Mouse (Mus musculus) midbrain, embryonic 12.5 days (tissue): ENCODE measurements around the gene Armc7. TPM values are rescaled to one million over a fixed set of nuclear protein-coding genes. Genes with fewer than 3 reads are reported as not detected.
"Not testable (repeated sequence)": the region's sequence is repeated elsewhere in the genome, so short reads cannot be mapped to it uniquely, and the experiment has no call there.

Experiments used
- ATAC-seq: fragments of 200-750 bp; cut with Nextera tagmentation; 2 replicates; pipeline ENCODE4 v1.8.0; 2017; ENCODE audit warnings: low read depth, moderate TSS enrichment, moderate library complexity; ENCODE audit not compliant: low FRiP score
- H3K27ac ChIP-seq: fragments of 300-500 bp; sonication (generic); replicated peaks from 2 replicates; pipeline ENCODE4 v1.5.1; 2016; ENCODE audit warnings: mild to moderate bottlenecking
- H3K27me3 ChIP-seq: fragments of 300-500 bp; sonication (generic); 2 replicates; pipeline ENCODE4 v1.6.1; 2016; ENCODE audit warnings: mild to moderate bottlenecking
- H3K36me3 ChIP-seq: fragments of 300-500 bp; sonication (generic); 2 replicates; pipeline ENCODE4 v1.6.1; 2016
- H3K4me1 ChIP-seq: fragments of 300-500 bp; sonication (generic); 2 replicates; pipeline ENCODE4 v1.6.1; 2016
- H3K4me2 ChIP-seq: fragments of 300-500 bp; sonication (generic); replicated peaks from 2 replicates; pipeline ENCODE4 v1.6.1; 2016; ENCODE audit warnings: mild to moderate bottlenecking, moderate library complexity
- H3K4me3 ChIP-seq: fragments of 300-500 bp; sonication (generic); 2 replicates; pipeline ENCODE4 v1.5.1; 2016; ENCODE audit warnings: mild to moderate bottlenecking
- H3K9ac ChIP-seq: fragments of 300-500 bp; sonication (generic); replicated peaks from 2 replicates; pipeline ENCODE4 v1.6.1; 2016; ENCODE audit warnings: mild to moderate bottlenecking, moderate library complexity
- H3K9me3 ChIP-seq: fragments of 300-500 bp; sonication (generic); 2 replicates; pipeline ENCODE4 v1.6.1; 2016; ENCODE audit warnings: mild to moderate bottlenecking
- WGBS: fragments of 180-500 bp; shearing (Covaris S2); methylation state at CpG from one replicate; pipeline ENCODE4 v1.1.7; 2016; 5-methylcytosine and 5-hydroxymethylcytosine counted together
- polyA plus RNA-seq: library from polyadenylated mRNA; unstranded; fragments of >200 nt; fragmentation: Nextera tagmentation; extraction: Ambion mirVana; gene quantifications from 2 replicates; pipeline ENCODE4 v1.2.1, GENCODE M21; 2016

The Armc7 gene
- polyA plus RNA-seq, 1 experiment from 2014 or later, result 10.3 TPM

- no peaks in the 10 kb centered on the region for H3K36me3 ChIP-seq
- 93% methylated on average over 4 of the region's 5 CpGs for WGBS
- no peaks in the 10 kb centered on the region for H3K27me3 ChIP-seq
- no peaks in the 10 kb centered on the region for H3K9me3 ChIP-seq
- H3K4me2 ChIP-seq, result no peak overlapping the region
- no peaks in the 10 kb centered on the region for H3K4me1 ChIP-seq
- H3K9ac ChIP-seq, result no peak overlapping the region
- no peak for ATAC-seq
- H3K27ac ChIP-seq, result no peak overlapping the region
- H3K4me3 ChIP-seq, result no peak overlapping the region
These were observed 19.3 kb upstream of the Armc7 start for GRCm38 (mm10) chr11:115456182-115456581.

- no peak overlapping the region for H3K27ac ChIP-seq
These were observed 18.1 kb upstream of the Armc7 start for GRCm38 (mm10) chr11:115457405-115457804.

GRCm38 (mm10) chr11:115460976-115461375 lies 14.5 kb upstream of the Armc7 start:
- 18% methylated on average over 8 of the region's 8 CpGs for WGBS

More at GRCm38 (mm10) chr11:115457405-115457804, 18.1 kb upstream of the Armc7 start:
- Histone ChIP-seq H3K9me3 (no peaks in the 10 kb centered on the region), H3K27me3 (no peaks in the 10 kb centered on the region; the same call in 1 of the 2 replicates), H3K4me2 (no peak overlapping the region), H3K9ac (no peak overlapping the region), H3K4me1 (no peaks in the 10 kb centered on the region), H3K36me3 (no peaks in the 10 kb centered on the region), H3K4me3 (no peak overlapping the region)
- WGBS, result 42% methylated on average over 6 of the region's 6 CpGs
- no peak for ATAC-seq

GRCm38 (mm10) chr11:115461846-115462242 lies 13.6 kb upstream of the Armc7 start:
- Histone ChIP-seq H3K36me3 (no peaks in the 10 kb centered on the region), H3K4me1 (no peaks in the 10 kb centered on the region), H3K9me3 (no peaks in the 10 kb centered on the region), H3K4me3 (no peak overlapping the region), H3K4me2 (no peak overlapping the region), H3K27me3 (no peaks in the 10 kb centered on the region; the same call in 1 of the 2 replicates), H3K27ac (no peak overlapping the region), H3K9ac (no peak overlapping the region)
- ATAC-seq, result no peak
- 80% methylated on average over 5 of the region's 5 CpGs for WGBS

More at GRCm38 (mm10) chr11:115460976-115461375, 14.5 kb upstream of the Armc7 start:
- no peak overlapping the region for H3K4me2 ChIP-seq
- H3K27ac ChIP-seq, result no peak overlapping the region
- H3K4me1 ChIP-seq, result no peaks in the 10 kb centered on the region
- no peak for ATAC-seq
- H3K4me3 ChIP-seq, result no peak overlapping the region
- no peak overlapping the region for H3K9ac ChIP-seq
- no peaks in the 10 kb centered on the region for H3K36me3 ChIP-seq
- H3K9me3 ChIP-seq, result no peaks in the 10 kb centered on the region
- H3K27me3 ChIP-seq, result no peaks in the 10 kb centered on the region; the same call in 1 of the 2 replicates

- ATAC-seq, result no peak
- WGBS, result 82% methylated on average over 16 of the region's 16 CpGs
- Histone ChIP-seq H3K36me3 (no peaks in the 10 kb centered on the region), H3K4me3 (no peak within 1 kb of the TSS), H3K4me2 (no peak within 1 kb of the TSS), H3K9ac (no peak within 1 kb of the TSS), H3K27me3 (no peaks in the 10 kb centered on the region; the same call in 1 of the 2 replicates), H3K27ac (no peak within 1 kb of the TSS), H3K9me3 (no peaks in the 10 kb centered on the region), H3K4me1 (no peaks in the 10 kb centered on the region; the same call in 1 of the 2 replicates)
These were observed 13.1 kb upstream of the Armc7 start, which contains the start of gene Slc16a5 for GRCm38 (mm10) chr11:115462243-115462891. Gene Slc16a5, plus strand, starts transcription at chr11:115462474.

GRCm38 (mm10) chr11:115463397-115463796 lies 12.1 kb upstream of the Armc7 start:
- no peak overlapping the region for H3K4me2 ChIP-seq
- H3K27ac ChIP-seq, result no peak overlapping the region
- no peaks in the 10 kb centered on the region for H3K36me3 ChIP-seq
- no peak overlapping the region for H3K9ac ChIP-seq
- no peaks in the 10 kb centered on the region; the same call in 1 of the 2 replicates for H3K4me1 ChIP-seq
- H3K4me3 ChIP-seq, result no peak overlapping the region
- no peak for ATAC-seq
- WGBS, result 77% methylated on average over 11 of the region's 11 CpGs
- no peaks in the 10 kb centered on the region; the same call in 1 of the 2 replicates for H3K27me3 ChIP-seq
- H3K9me3 ChIP-seq, result no peaks in the 10 kb centered on the region

DNA sequence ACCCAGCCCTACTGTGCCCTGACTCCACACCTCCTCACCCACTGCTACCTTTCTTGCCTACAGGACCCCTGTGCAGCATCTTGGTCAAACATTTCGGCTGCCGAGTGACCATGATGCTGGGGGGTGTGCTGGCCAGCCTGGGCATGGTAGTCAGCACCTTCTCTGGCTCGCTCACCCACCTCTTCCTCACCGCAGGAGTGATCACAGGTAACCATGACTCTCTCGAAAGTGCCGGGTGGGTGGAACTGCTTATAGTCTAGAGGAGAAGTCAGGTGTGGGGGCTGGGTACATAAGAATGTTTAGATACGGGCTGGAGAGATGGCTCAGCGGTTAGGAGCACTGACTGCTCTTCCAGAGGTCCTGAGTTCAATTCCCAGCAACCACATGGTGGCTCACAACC lies 10.6 kb upstream of the Armc7 start:
- no peaks in the 10 kb centered on the region for H3K36me3 ChIP-seq
- ATAC-seq, result no peak
- WGBS, result 88% methylated on average over 8 of the region's 8 CpGs
- H3K9ac ChIP-seq, result no peak overlapping the region
- H3K27me3 ChIP-seq, result no peaks in the 10 kb centered on the region; the same call in 1 of the 2 replicates
- no peak overlapping the region for H3K4me2 ChIP-seq
- H3K4me1 ChIP-seq, result no peaks in the 10 kb centered on the region; the same call in 1 of the 2 replicates
- H3K27ac ChIP-seq, result no peak overlapping the region
- no peaks in the 10 kb centered on the region for H3K9me3 ChIP-seq
- H3K4me3 ChIP-seq, result no peak overlapping the region

- no peak for ATAC-seq
- Histone ChIP-seq H3K36me3 (no peaks in the 10 kb centered on the region), H3K27me3 (no peaks in the 10 kb centered on the region; the same call in 1 of the 2 replicates), H3K4me2 (no peak overlapping the region), H3K9ac (0 out of 2 replicates have a peak overlapping the region, but pooled peaks have one; percentile 34), H3K4me3 (no peak overlapping the region), H3K9me3 (no peaks in the 10 kb centered on the region), H3K27ac (no peak overlapping the region), H3K4me1 (no peaks in the 10 kb centered on the region; the same call in 1 of the 2 replicates)
- 55% methylated on average over 4 of the region's 4 CpGs for WGBS
These were observed 8.2 kb upstream of the Armc7 start for GRCm38 (mm10) chr11:115467217-115467618.

DNA sequence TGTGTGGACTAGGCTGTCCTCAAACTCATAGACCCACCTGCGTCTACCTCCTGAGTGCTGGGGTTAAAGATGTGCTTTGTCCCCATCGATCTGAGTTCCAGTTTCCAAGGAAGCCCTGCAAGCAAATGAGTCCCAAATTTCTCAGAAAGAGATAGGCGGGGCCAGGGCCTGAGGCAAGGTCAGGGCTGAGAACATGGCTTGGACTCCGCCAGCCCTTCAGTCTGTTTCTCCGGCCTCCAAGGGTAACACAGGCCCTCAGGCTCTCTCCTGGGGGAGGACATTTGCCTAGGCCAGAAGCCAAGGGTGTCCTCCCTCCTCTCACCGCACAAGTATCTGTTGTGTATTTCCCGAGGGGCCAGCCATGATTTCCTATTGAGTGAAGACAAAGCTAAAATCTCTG lies 3.3 kb upstream of the Armc7 start:
- Histone ChIP-seq H3K9ac (no peak overlapping the region), H3K4me3 (no peak overlapping the region), H3K27ac (no peak overlapping the region), H3K4me1 (peaks cover 27% of the 10 kb centered on the region), H3K9me3 (no peaks in the 10 kb centered on the region), H3K4me2 (no peak overlapping the region), H3K27me3 (no peaks in the 10 kb centered on the region), H3K36me3 (no peaks in the 10 kb centered on the region)
- no peak for ATAC-seq
- WGBS, result 86% methylated on average over 7 of the region's 7 CpGs

- Histone ChIP-seq H3K4me2 (0 out of 2 replicates have a peak overlapping the region, but pooled peaks have one; percentile 9), H3K9me3 (no peaks in the 10 kb centered on the region), H3K9ac (0 out of 2 replicates have a peak overlapping the region, but pooled peaks have one; percentile 12), H3K27me3 (no peaks in the 10 kb centered on the region), H3K36me3 (no peaks in the 10 kb centered on the region), H3K27ac (peak overlapping the region; percentile 27; the same call in 1 of the 2 replicates), H3K4me1 (peaks cover 27% of the 10 kb centered on the region), H3K4me3 (no peak overlapping the region)
- WGBS, result 22% methylated on average over 15 of the region's 15 CpGs
- ATAC-seq, result no peak; the same call in 1 of the 2 replicates
These were observed 1.7 kb upstream of the Armc7 start for GRCm38 (mm10) chr11:115473626-115474275.

DNA sequence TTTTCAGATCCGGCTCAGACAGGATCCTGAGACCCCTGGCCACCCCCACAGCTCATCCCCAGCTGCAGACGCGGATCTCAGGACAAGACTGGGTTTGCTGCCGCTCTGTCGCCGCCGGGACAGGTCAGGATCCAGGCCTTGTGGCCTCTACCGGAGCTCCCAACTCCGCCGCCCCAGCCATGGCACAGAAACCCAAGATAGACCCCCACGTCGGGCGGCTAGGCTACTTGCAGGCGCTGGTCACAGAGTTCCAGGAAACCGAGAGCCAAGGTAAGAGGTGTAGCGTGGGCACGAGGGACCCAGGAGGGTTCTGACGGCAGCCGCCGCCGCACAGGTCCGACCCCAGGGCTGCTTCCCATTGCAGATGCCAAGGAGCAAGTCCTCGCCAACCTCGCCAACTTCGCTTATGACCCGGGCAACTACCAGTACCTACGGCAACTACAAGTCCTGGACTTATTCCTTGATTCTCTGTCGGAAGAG lies 331 bp downstream of the Armc7 start:
- WGBS, result 6% methylated on average over 28 of the region's 28 CpGs
- H3K27me3 ChIP-seq, result no peaks in the 10 kb centered on the region
- no peaks in the 10 kb centered on the region; the same call in 1 of the 2 replicates for H3K36me3 ChIP-seq
- H3K9me3 ChIP-seq, result no peaks in the 10 kb centered on the region
- peak; percentile 16; the same call in 1 of the 2 replicates for ATAC-seq
- peak overlapping the region; percentile 99 for H3K4me2 ChIP-seq
- H3K4me3 ChIP-seq, result peak overlapping the region; percentile 85
- peak overlapping the region; percentile 35; the same call in 1 of the 2 replicates for H3K27ac ChIP-seq
- H3K9ac ChIP-seq, result peak overlapping the region; percentile 82
- peaks cover 27% of the 10 kb centered on the region for H3K4me1 ChIP-seq

DNA sequence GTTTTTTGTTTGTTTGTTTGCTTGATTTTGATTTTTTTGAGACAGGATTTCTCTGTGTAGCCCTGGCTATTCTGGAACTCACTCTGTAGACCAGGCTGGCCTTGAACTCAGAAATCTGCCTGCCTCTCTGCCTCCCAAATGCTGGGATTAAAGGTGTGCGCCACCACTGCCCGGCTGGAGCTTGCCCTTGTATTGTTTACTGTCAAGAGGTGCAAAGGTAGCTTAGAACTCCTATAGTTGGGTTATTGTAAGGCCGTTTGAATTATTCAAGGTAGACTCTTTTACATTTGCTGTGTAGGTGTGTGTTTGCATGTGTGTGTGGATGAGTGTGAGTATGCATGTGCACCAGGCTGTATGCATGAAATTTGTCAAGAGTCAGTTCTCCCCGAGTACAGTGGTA lies 1.2 kb downstream of the Armc7 start:
- H3K36me3 ChIP-seq, H3K9me3 ChIP-seq, H3K9ac ChIP-seq, ATAC-seq, H3K27ac ChIP-seq, H3K27me3 ChIP-seq: not testable (repeated sequence)
- Histone ChIP-seq H3K4me3 (peak overlapping the region; percentile 85; the same call in 1 of the 2 replicates), H3K4me1 (peaks cover 27% of the 10 kb centered on the region), H3K4me2 (peak overlapping the region; percentile 99)
- WGBS, result 79% methylated on average over 4 of the region's 4 CpGs
